Mouse (Mus musculus) heart, embryonic 13.5 days (tissue): Measurements from ENCODE around the gene Wwc1. TPM values are rescaled to one million over a fixed set of nuclear protein-coding genes. Genes with fewer than 3 reads are reported as not detected.
A peak's percentile ranks its signal among the peaks of the same experiment; 100 is the strongest.

Experiments used
- ATAC-seq: fragments of 200-750 bp; cut with Nextera tagmentation; 2 replicates; pipeline ENCODE4 v1.8.0; 2017; ENCODE audit warnings: moderate TSS enrichment; ENCODE audit not compliant: insufficient number of reproducible peaks, low FRiP score, low TSS enrichment; ENCODE audit errors: extremely low read depth
- H3K27ac ChIP-seq: fragments of 300-500 bp; sonication (generic); replicated peaks from 2 replicates; pipeline ENCODE4 v1.5.1; 2015; ENCODE audit warnings: moderate library complexity, mild to moderate bottlenecking, inconsistent platforms
- H3K27me3 ChIP-seq: fragments of 300-500 bp; sonication (generic); replicated peaks from 2 replicates; pipeline ENCODE4 v1.6.1; 2015; ENCODE audit warnings: mild to moderate bottlenecking, inconsistent platforms
- H3K36me3 ChIP-seq: fragments of 300-500 bp; sonication (generic); 2 replicates; pipeline ENCODE4 v1.6.1; 2015; ENCODE audit warnings: mild to moderate bottlenecking, inconsistent platforms
- H3K4me1 ChIP-seq: fragments of 300-500 bp; sonication (generic); 2 replicates; pipeline ENCODE4 v1.6.1; 2015; ENCODE audit warnings: inconsistent platforms
- H3K4me2 ChIP-seq: fragments of 300-500 bp; sonication (generic); 2 replicates; pipeline ENCODE4 v1.6.1; 2015; ENCODE audit warnings: inconsistent platforms, mild to moderate bottlenecking, moderate library complexity
- H3K4me3 ChIP-seq: fragments of 300-500 bp; sonication (generic); 2 replicates; pipeline ENCODE4 v1.5.1; 2015; ENCODE audit warnings: moderate library complexity, mild to moderate bottlenecking, inconsistent platforms
- H3K9ac ChIP-seq: fragments of 300-500 bp; sonication (generic); 2 replicates; pipeline ENCODE4 v1.6.1; 2015; ENCODE audit warnings: inconsistent platforms, mild to moderate bottlenecking, moderate library complexity
- H3K9me3 ChIP-seq: fragments of 300-500 bp; sonication (generic); 2 replicates; pipeline ENCODE4 v1.6.1; 2016; ENCODE audit warnings: inconsistent platforms
- WGBS: fragments of 180-500 bp; shearing (Covaris S2); methylation state at CpG from one replicate; pipeline ENCODE4 v1.1.7; 2015; ENCODE audit warnings: mixed read lengths; 5-methylcytosine and 5-hydroxymethylcytosine counted together
- polyA plus RNA-seq: library from polyadenylated mRNA; unstranded; fragments of >200 nt; fragmentation: Nextera tagmentation; extraction: Ambion mirVana; gene quantifications from 2 replicates; pipeline ENCODE4 v1.2.1, GENCODE M21; 2015

Wwc1 gene
- polyA plus RNA-seq, 1 experiment from 2014 or later, result 1.0 TPM

- WGBS, result 65% methylated on average over 3 of the region's 3 CpGs
- no peaks in the 10 kb centered on the region for H3K36me3 ChIP-seq
- no peaks in the 10 kb centered on the region for H3K9me3 ChIP-seq
- no peak overlapping the region for H3K9ac ChIP-seq
- no peaks in the 10 kb centered on the region for H3K27me3 ChIP-seq
- peaks cover 36% of the 10 kb centered on the region for H3K4me1 ChIP-seq
- H3K4me3 ChIP-seq, result no peak overlapping the region
- H3K4me2 ChIP-seq, result no peak overlapping the region
- no peak for ATAC-seq
- H3K27ac ChIP-seq, result no peak overlapping the region
Measured at GRCm38 (mm10) chr11:35950011-35950410, 30.3 kb downstream of the Wwc1 start.

- no peak overlapping the region for H3K4me2 ChIP-seq
- H3K4me3 ChIP-seq, result no peak overlapping the region
- peaks cover 36% of the 10 kb centered on the region for H3K4me1 ChIP-seq
- H3K36me3 ChIP-seq, result no peaks in the 10 kb centered on the region
- H3K9me3 ChIP-seq, result no peaks in the 10 kb centered on the region
- no peaks in the 10 kb centered on the region for H3K27me3 ChIP-seq
- 21% methylated on average over 6 of the region's 6 CpGs for WGBS
- no peak for ATAC-seq
- H3K27ac ChIP-seq, result 0 out of 2 replicates have a peak overlapping the region, but pooled peaks have one; percentile 6
- H3K9ac ChIP-seq, result no peak overlapping the region
Measured at GRCm38 (mm10) chr11:35948457-35948881, 31.9 kb downstream of the Wwc1 start.

GRCm38 (mm10) chr11:35947944-35948343 is 32.4 kb downstream of the Wwc1 start:
- Histone ChIP-seq H3K9me3 (no peaks in the 10 kb centered on the region), H3K4me1 (peaks cover 36% of the 10 kb centered on the region), H3K4me2 (no peak overlapping the region), H3K27ac (0 out of 2 replicates have a peak overlapping the region, but pooled peaks have one; percentile 6), H3K36me3 (no peaks in the 10 kb centered on the region), H3K27me3 (no peaks in the 10 kb centered on the region), H3K9ac (no peak overlapping the region), H3K4me3 (no peak overlapping the region)
- no peak for ATAC-seq
- 75% methylated on average over 9 of the region's 9 CpGs for WGBS

- Histone ChIP-seq H3K27me3 (no peaks in the 10 kb centered on the region), H3K36me3 (no peaks in the 10 kb centered on the region), H3K4me2 (no peak overlapping the region), H3K9me3 (no peaks in the 10 kb centered on the region), H3K4me1 (peaks cover 28% of the 10 kb centered on the region), H3K9ac (no peak overlapping the region), H3K27ac (no peak overlapping the region), H3K4me3 (no peak overlapping the region)
- 58% methylated on average over 6 of the region's 6 CpGs for WGBS
- no peak for ATAC-seq
Measured at GRCm38 (mm10) chr11:35945187-35945586, 35.1 kb downstream of the Wwc1 start.

GRCm38 (mm10) chr11:35941641-35942040 is 38.7 kb downstream of the Wwc1 start:
- H3K9me3 ChIP-seq, result no peaks in the 10 kb centered on the region
- no peaks in the 10 kb centered on the region for H3K27me3 ChIP-seq
- no peak for ATAC-seq
- H3K4me1 ChIP-seq, result no peaks in the 10 kb centered on the region
- no peak overlapping the region for H3K4me2 ChIP-seq
- no peak overlapping the region for H3K9ac ChIP-seq
- H3K4me3 ChIP-seq, result no peak overlapping the region
- H3K36me3 ChIP-seq, result no peaks in the 10 kb centered on the region
- 57% methylated on average over 3 of the region's 3 CpGs for WGBS
- H3K27ac ChIP-seq, result no peak overlapping the region

GRCm38 (mm10) chr11:35941064-35941463 is 39.3 kb downstream of the Wwc1 start:
- Histone ChIP-seq H3K4me1 (no peaks in the 10 kb centered on the region), H3K27ac (no peak overlapping the region), H3K36me3 (no peaks in the 10 kb centered on the region), H3K9me3 (no peaks in the 10 kb centered on the region), H3K4me3 (no peak overlapping the region), H3K9ac (no peak overlapping the region), H3K27me3 (no peaks in the 10 kb centered on the region), H3K4me2 (no peak overlapping the region)
- 58% methylated on average over 5 of the region's 5 CpGs for WGBS
- ATAC-seq, result no peak

GRCm38 (mm10) chr11:35938790-35939385 is 41.4 kb downstream of the Wwc1 start:
- WGBS, result 71% methylated on average over 6 of the region's 6 CpGs
- H3K4me3 ChIP-seq, result no peak overlapping the region

GRCm38 (mm10) chr11:35935645-35936044 is 44.7 kb downstream of the Wwc1 start:
- no peaks in the 10 kb centered on the region for H3K27me3 ChIP-seq
- no peak overlapping the region for H3K4me3 ChIP-seq
- 61% methylated on average over 3 of the region's 3 CpGs for WGBS
- H3K27ac ChIP-seq, result no peak overlapping the region
- no peak overlapping the region for H3K9ac ChIP-seq
- no peak for ATAC-seq
- H3K4me1 ChIP-seq, result peaks cover 5% of the 10 kb centered on the region; the same call in 1 of the 2 replicates
- no peak overlapping the region for H3K4me2 ChIP-seq
- no peaks in the 10 kb centered on the region for H3K9me3 ChIP-seq
- H3K36me3 ChIP-seq, result no peaks in the 10 kb centered on the region

More at GRCm38 (mm10) chr11:35938790-35939385, 41.4 kb downstream of the Wwc1 start:
- Histone ChIP-seq H3K4me2 (no peak overlapping the region), H3K9me3 (no peaks in the 10 kb centered on the region), H3K9ac (no peak overlapping the region), H3K27me3 (no peaks in the 10 kb centered on the region), H3K27ac (no peak overlapping the region), H3K4me1 (peaks cover under 1% of the 10 kb centered on the region; the same call in 1 of the 2 replicates), H3K36me3 (no peaks in the 10 kb centered on the region)
- ATAC-seq, result no peak

- Histone ChIP-seq H3K4me3 (no peak overlapping the region), H3K36me3 (no peaks in the 10 kb centered on the region), H3K27ac (no peak overlapping the region), H3K4me1 (peaks cover 5% of the 10 kb centered on the region; the same call in 1 of the 2 replicates), H3K4me2 (no peak overlapping the region), H3K9me3 (no peaks in the 10 kb centered on the region), H3K9ac (no peak overlapping the region), H3K27me3 (no peaks in the 10 kb centered on the region)
- ATAC-seq, result no peak
- 86% methylated on average over 1 of the region's 1 CpGs for WGBS
Measured at GRCm38 (mm10) chr11:35935133-35935532, 45.2 kb downstream of the Wwc1 start.

- H3K27ac ChIP-seq, result no peak overlapping the region
Measured at GRCm38 (mm10) chr11:35933402-35934085, 46.8 kb downstream of the Wwc1 start.

GRCm38 (mm10) chr11:35932121-35932885 is 48.0 kb downstream of the Wwc1 start:
- no peak overlapping the region for H3K4me3 ChIP-seq
- H3K9me3 ChIP-seq, result no peaks in the 10 kb centered on the region
- WGBS, result 79% methylated on average over 14 of the region's 14 CpGs
- H3K4me2 ChIP-seq, result no peak overlapping the region
- no peaks in the 10 kb centered on the region for H3K36me3 ChIP-seq
- ATAC-seq, result no peak
- H3K27ac ChIP-seq, result no peak overlapping the region
- no peaks in the 10 kb centered on the region for H3K27me3 ChIP-seq
- peaks cover 5% of the 10 kb centered on the region; the same call in 1 of the 2 replicates for H3K4me1 ChIP-seq
- H3K9ac ChIP-seq, result no peak overlapping the region

More at GRCm38 (mm10) chr11:35933402-35934085, 46.8 kb downstream of the Wwc1 start:
- Histone ChIP-seq H3K27me3 (no peaks in the 10 kb centered on the region), H3K4me1 (peaks cover 5% of the 10 kb centered on the region; the same call in 1 of the 2 replicates), H3K9ac (no peak overlapping the region), H3K9me3 (no peaks in the 10 kb centered on the region), H3K4me2 (no peak overlapping the region), H3K36me3 (no peaks in the 10 kb centered on the region), H3K4me3 (no peak overlapping the region)
- ATAC-seq, result no peak
- WGBS, result 36% methylated on average over 14 of the region's 14 CpGs
